Mouse (Mus musculus) hematopoietic stem cell, adult 5-6 weeks (primary cell): ENCODE measurements around the gene Cops8. TPM values are rescaled to one million over a fixed set of nuclear protein-coding genes. Genes with fewer than 3 reads are reported as not detected.

Source experiments
- ATAC-seq, 2 experiments: fragments of 125-278 bp in 1 of 2; replicated peaks in 1 of 2; 2 replicates each; pipeline ENCODE4 v1.8.0; 2016 to 2017; ENCODE audit warnings: inconsistent platforms in 2 of 2, mild to moderate bottlenecking in 2 of 2, moderate number of reproducible peaks in 2 of 2, low read depth in 1 of 2, moderate TSS enrichment in 1 of 2; ENCODE audit not compliant: low FRiP score in 2 of 2, poor library complexity in 2 of 2, severe bottlenecking in 2 of 2, insufficient read depth in 1 of 2, low TSS enrichment in 1 of 2
- total RNA-seq: library from RNA; stranded (forward); fragments of 172-1452, 232-1000 nt; gene quantifications from 2 replicates; pipeline ENCODE4 v1.2.3, GENCODE M21; 2017

The Cops8 gene
- 32.1 and 101 TPM in 2 replicates for total RNA-seq

GRCm38 (mm10) chr1:90602759-90603560 is at the start of gene Cops8:
Gene Cops8, plus strand, starts transcription at chr1:90602981.
- peak; percentile 97 to 99 for ATAC-seq

DNA sequence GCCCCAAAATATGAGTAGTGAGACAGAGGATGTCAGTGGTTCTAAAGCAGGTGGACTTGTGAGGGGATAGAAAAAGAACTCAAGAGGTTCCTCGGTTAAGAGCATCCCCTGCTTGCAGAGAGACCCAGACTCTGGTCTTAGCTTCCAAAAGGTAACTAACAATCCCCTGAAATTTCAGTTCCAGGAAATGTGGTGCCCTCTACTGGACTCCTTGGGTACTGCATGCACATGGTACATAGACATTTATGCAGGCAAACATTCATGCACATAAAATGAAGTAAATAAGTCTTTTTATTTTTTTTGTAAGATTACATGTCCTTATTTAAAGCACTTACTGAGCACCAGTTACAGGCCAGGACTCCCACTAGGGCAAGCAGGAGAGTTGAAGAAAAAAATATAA is 45.6 kb upstream of the Cops8 start:
- ATAC-seq = no peak

DNA sequence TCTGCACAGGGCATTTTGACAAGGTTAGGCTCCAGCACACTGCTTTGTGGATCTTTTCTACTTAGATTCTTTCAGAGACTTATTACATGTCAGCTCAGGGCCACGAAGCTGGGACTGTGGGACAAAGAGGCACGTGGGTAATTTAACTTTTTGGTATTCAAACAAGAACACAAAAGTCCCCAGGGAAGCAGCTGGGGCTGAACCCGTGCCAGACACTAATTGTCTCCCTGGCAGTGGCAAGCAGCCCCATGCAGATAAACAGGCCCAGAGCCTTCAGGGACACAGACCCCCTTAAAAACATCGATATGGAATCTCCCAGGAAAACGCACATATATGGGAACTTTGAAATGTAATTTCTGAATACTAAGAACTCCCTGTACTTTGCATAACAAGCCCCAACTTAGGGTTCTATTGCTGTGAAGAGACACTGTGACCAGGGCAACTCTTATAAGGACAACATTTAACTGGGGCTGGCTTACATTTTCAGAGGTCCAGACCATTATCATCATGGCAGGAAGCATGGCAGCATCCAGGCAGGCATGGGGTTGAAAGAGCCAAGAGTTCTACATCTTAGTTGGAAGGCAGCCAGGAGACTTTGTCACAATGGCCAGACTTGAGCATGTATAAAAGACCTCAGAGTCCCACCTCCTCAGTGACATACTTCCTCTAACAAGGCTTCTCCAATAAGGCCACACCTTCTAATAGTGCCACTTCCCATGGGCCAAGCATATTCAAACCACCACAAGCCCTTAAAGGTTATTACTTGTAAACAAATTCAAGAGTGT is 41.6 kb upstream of the Cops8 start:
- ATAC-seq = no peak

GRCm38 (mm10) chr1:90563945-90564344 is 38.8 kb upstream of the Cops8 start:
- no peak for ATAC-seq

- no peak for ATAC-seq
These were observed 35.9 kb upstream of the Cops8 start for GRCm38 (mm10) chr1:90566664-90567440.

GRCm38 (mm10) chr1:90573831-90574230 is 28.9 kb upstream of the Cops8 start:
- no peak for ATAC-seq

DNA sequence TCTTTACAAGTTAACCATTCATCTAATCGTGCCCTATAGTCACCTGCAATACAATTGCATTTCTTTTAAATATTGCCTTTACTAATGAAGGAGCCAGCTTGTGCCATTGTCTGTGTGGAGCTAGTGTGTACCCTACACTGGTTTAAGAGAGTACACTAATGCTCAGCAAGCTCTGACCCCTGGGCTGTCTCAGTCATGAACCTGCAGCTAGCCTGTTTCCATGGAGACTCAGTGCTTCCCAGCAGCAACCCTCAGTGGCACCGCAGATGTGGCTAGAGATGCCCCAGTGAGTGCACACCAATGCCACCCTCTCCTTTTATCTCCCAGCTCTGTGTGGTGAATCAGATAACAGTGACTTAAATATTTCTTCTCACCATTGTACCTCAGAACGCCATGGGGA is 27.9 kb upstream of the Cops8 start:
- no peak for ATAC-seq

GRCm38 (mm10) chr1:90577417-90577816 is 25.4 kb upstream of the Cops8 start:
- ATAC-seq = no peak

- no peak for ATAC-seq
These were observed 20.1 kb upstream of the Cops8 start for GRCm38 (mm10) chr1:90582635-90583034.

- peak; percentile 64 to 65 for ATAC-seq
These were observed 14.6 kb upstream of the Cops8 start for GRCm38 (mm10) chr1:90588021-90588734.

GRCm38 (mm10) chr1:90590797-90591196 is 12.0 kb upstream of the Cops8 start:
- 0 out of 4 replicates have a peak, but pooled peaks of 1 of the 2 experiments have one; percentile 35 for ATAC-seq

DNA sequence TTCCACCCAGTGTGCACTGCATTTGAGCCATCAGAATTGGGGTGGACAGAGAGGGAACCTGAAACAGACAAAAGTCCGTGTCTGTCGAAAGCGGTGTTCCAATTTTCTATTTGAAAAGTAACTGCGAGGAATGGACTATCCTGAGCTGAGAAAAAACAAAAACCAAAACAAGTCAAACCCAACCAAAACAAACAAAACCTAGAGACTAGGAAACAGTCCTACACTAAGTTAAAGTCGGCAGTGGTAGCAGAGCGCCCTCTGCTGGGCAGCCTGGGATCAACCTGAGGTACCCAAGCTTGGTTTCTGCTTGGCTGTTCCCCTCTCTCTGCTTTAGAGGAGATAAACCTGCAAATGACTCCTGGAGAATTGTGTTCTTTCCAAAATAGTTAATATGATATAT is 10.0 kb upstream of the Cops8 start:
- ATAC-seq = peak; percentile 63 to 77; a peak in 3 of 4 replicates

GRCm38 (mm10) chr1:90599226-90599625 is 3.6 kb upstream of the Cops8 start:
- ATAC-seq = no peak

GRCm38 (mm10) chr1:90601096-90601495 is 1.7 kb upstream of the Cops8 start:
- ATAC-seq = no peak

DNA sequence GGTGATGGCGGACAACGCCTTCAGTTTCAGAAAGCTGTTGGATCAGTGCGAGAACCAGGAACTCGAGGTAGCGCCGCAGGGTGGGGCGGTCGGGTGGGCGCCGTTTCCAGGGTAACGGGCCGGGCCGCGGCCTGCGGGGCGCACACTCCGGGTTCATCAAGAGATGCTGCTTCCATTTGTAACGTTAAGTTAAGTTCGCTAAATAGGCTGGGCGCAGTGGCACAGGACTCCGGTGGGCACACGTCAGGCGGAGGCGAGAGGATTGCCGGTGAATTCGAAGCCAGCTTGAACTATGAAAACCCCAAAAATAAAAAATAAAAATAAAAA is 743 bp downstream of the Cops8 start:
- peak in 1 of 2 experiments; percentile 36; a peak in 1 of 4 replicates for ATAC-seq

DNA sequence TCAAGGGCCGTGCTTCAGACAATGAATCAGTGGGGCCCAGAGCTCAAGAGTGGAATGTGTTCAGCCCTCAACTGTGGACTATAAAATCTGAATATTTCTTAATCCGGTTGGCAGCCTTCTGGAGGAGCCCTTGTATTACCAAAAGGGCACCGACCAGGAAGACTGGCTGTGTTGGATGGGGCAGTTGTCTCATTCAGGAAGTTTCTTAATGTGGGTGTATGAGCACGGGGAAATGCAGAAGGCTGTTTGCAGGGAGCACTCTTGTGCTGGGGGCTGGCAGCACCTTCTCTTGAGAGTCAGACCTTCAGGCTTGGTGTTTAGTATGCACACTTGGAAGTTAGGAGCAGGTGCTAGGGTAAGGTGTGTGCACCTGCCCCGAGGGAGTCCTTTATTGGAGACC is 6.6 kb downstream of the Cops8 start:
- no peak; a peak in 1 of 4 replicates for ATAC-seq

DNA sequence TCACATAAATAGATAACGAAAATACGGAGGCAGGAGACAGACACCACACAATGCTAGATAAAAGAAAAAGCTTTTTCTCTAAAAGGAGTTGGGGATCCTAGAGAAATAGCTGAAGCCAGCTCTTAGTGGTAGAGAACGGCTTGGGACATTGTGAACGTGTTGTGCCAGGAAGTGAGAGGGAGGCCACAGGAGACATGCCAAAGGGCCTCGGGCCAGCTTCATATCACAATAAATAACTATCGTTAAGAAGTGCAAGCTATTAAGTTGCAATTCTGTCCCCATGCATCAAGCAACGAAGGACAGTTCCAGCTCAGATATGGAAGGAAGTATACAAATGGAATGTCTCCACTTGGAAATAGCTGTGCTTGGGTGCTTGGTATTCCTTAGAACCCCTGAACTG is 14.5 kb downstream of the Cops8 start:
- no peak for ATAC-seq
